Mouse (Mus musculus): ENCODE measurements around the gene Aatk. TPM values are rescaled to one million over a fixed set of nuclear protein-coding genes. Genes with fewer than 3 reads are reported as not detected.

The Aatk gene
- polyA plus RNA-seq, 1 experiment from 2014 or later = 32.2 TPM

DNA sequence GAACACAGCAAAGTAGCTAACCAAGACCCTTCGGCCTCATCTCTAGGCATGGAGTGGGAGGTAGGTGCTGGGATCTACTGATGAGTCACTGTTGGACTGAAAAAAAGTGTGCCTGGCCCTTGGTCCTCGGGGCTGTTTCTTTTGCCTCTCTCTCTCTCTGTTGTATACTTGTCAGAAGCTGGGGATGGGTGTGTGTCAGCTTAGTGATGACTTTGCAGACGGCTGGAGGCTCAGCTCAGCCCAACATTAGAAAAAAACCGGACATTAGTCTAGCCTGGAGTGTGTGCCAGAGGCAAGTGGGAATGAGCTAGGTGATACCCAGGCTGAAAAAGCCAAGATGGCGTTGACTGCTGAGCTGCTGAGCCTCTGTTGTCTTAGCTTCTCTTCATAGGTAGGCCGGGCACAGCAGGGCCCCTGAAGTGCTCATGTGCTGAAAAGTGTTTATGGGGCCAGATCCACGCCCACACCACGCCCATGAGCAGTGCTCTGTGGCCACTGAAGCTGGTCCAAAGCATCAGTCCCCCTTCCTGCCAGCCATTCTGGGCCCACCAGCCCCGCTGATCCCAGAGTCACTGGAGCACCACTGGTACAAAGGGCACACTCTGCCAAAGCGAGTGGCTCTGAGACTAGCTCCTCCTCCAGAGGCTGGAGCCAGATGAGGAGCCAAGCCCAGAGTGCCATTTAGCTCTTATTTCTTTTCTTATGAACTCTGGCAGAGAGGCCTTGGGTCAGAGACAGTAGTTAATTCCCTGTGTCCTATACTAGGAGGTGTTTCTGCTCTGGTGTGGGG lies 67.2 kb downstream of the Aatk start:
- Histone ChIP-seq H3K4me3 (ENCODE audit: low read depth, low read length) (no peak overlapping the region), H3K27ac (ENCODE audit: low read depth, low read length) (no peak overlapping the region), H3K36me3 (ENCODE audit: control insufficient read depth, insufficient read depth, low read length) (no peaks in the 10 kb centered on the region), H3K27me3 (ENCODE audit: control insufficient read depth, insufficient read depth, low read length) (no peaks in the 10 kb centered on the region), H3K9ac (replicated peaks; ENCODE audit: low read depth, low read length) (no peak overlapping the region), H3K9me3 (ENCODE audit: control insufficient read depth, low read length) (no peaks in the 10 kb centered on the region), H3K4me2 (ENCODE audit: low read depth, low read length) (no peak overlapping the region), H3K4me1 (ENCODE audit: control insufficient read depth, insufficient read depth, low read length) (no peaks in the 10 kb centered on the region)
- WGBS = 49% methylated on average over 10 of the region's 10 CpGs
- no peak for ATAC-seq (ENCODE audit: low read depth)

- H3K27me3 ChIP-seq (ENCODE audit: control insufficient read depth, insufficient read depth, low read length) = no peaks in the 10 kb centered on the region
- H3K4me3 ChIP-seq (ENCODE audit: low read depth, low read length) = no peak overlapping the region
- no peak overlapping the region for H3K4me2 ChIP-seq (ENCODE audit: low read depth, low read length)
- ATAC-seq (ENCODE audit: low read depth) = no peak
- H3K9ac ChIP-seq (replicated peaks; ENCODE audit: low read depth, low read length) = no peak overlapping the region
- H3K27ac ChIP-seq (ENCODE audit: low read depth, low read length) = no peak overlapping the region
- 92% methylated on average over 4 of the region's 4 CpGs for WGBS
- H3K4me1 ChIP-seq (ENCODE audit: control insufficient read depth, insufficient read depth, low read length) = no peaks in the 10 kb centered on the region
- no peaks in the 10 kb centered on the region for H3K9me3 ChIP-seq (ENCODE audit: control insufficient read depth, low read length)
- H3K36me3 ChIP-seq (ENCODE audit: control insufficient read depth, insufficient read depth, low read length) = no peaks in the 10 kb centered on the region
Measured at GRCm38 (mm10) chr11:119978701-119979100, 68.3 kb downstream of the Aatk start.

GRCm38 (mm10) chr11:119975739-119976501 lies 71.0 kb downstream of the Aatk start:
- 88% methylated on average over 8 of the region's 8 CpGs for WGBS
- no peak for ATAC-seq (ENCODE audit: low read depth)
- no peaks in the 10 kb centered on the region for H3K9me3 ChIP-seq (ENCODE audit: control insufficient read depth, low read length)
- no peak overlapping the region for H3K4me3 ChIP-seq (ENCODE audit: low read depth, low read length)
- no peaks in the 10 kb centered on the region for H3K27me3 ChIP-seq (ENCODE audit: control insufficient read depth, insufficient read depth, low read length)
- no peak overlapping the region for H3K27ac ChIP-seq (ENCODE audit: low read depth, low read length)
- H3K36me3 ChIP-seq (ENCODE audit: control insufficient read depth, insufficient read depth, low read length) = no peaks in the 10 kb centered on the region
- no peak overlapping the region for H3K9ac ChIP-seq (replicated peaks; ENCODE audit: low read depth, low read length)
- no peaks in the 10 kb centered on the region for H3K4me1 ChIP-seq (ENCODE audit: control insufficient read depth, insufficient read depth, low read length)
- H3K4me2 ChIP-seq (ENCODE audit: low read depth, low read length) = no peak overlapping the region

DNA sequence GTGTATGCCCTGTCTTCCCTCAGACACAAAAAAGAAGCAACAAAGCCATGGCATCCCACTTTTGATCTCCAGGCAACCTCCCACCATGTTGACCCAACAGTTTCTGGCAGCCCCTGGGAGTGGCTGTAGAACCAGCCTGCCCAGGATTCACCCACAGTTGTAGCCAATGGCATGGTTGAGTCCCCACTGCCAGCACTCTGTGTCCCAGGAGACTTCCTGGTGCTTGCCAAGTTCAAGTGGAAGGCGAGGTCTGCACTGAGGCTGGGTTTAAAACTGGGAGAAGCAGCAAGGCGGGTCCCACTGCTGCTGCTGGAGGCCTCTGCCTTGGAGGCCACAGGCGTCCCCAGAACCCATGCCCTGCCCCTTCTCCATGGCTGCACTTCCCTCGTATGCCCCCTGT lies 73.2 kb downstream of the Aatk start:
- H3K9me3 ChIP-seq (ENCODE audit: control insufficient read depth, low read length) = no peaks in the 10 kb centered on the region
- H3K27ac ChIP-seq (ENCODE audit: low read depth, low read length) = no peak overlapping the region
- no peaks in the 10 kb centered on the region for H3K27me3 ChIP-seq (ENCODE audit: control insufficient read depth, insufficient read depth, low read length)
- WGBS = 90% methylated on average over 4 of the region's 4 CpGs
- ATAC-seq (ENCODE audit: low read depth) = no peak
- H3K4me1 ChIP-seq (ENCODE audit: control insufficient read depth, insufficient read depth, low read length) = peaks cover 12% of the 10 kb centered on the region
- no peak overlapping the region for H3K4me3 ChIP-seq (ENCODE audit: low read depth, low read length)
- no peaks in the 10 kb centered on the region for H3K36me3 ChIP-seq (ENCODE audit: control insufficient read depth, insufficient read depth, low read length)
- H3K4me2 ChIP-seq (ENCODE audit: low read depth, low read length) = no peak overlapping the region
- H3K9ac ChIP-seq (replicated peaks; ENCODE audit: low read depth, low read length) = no peak overlapping the region

- Histone ChIP-seq H3K4me3 (ENCODE audit: low read depth, low read length) (no peak overlapping the region), H3K27me3 (ENCODE audit: control insufficient read depth, insufficient read depth, low read length) (no peaks in the 10 kb centered on the region), H3K9ac (replicated peaks; ENCODE audit: low read depth, low read length) (no peak overlapping the region), H3K36me3 (ENCODE audit: control insufficient read depth, insufficient read depth, low read length) (no peaks in the 10 kb centered on the region), H3K4me2 (ENCODE audit: low read depth, low read length) (no peak overlapping the region), H3K4me1 (ENCODE audit: control insufficient read depth, insufficient read depth, low read length) (peaks cover 16% of the 10 kb centered on the region), H3K9me3 (ENCODE audit: control insufficient read depth, low read length) (no peaks in the 10 kb centered on the region), H3K27ac (ENCODE audit: low read depth, low read length) (peak overlapping the region; percentile 11; the same call in 1 of the 2 replicates)
- 30% methylated on average over 12 of the region's 12 CpGs for WGBS
- ATAC-seq (ENCODE audit: low read depth) = peak; percentile 66; the same call in 1 of the 2 replicates
Measured at GRCm38 (mm10) chr11:119970021-119970851, 76.7 kb downstream of the Aatk start.

DNA sequence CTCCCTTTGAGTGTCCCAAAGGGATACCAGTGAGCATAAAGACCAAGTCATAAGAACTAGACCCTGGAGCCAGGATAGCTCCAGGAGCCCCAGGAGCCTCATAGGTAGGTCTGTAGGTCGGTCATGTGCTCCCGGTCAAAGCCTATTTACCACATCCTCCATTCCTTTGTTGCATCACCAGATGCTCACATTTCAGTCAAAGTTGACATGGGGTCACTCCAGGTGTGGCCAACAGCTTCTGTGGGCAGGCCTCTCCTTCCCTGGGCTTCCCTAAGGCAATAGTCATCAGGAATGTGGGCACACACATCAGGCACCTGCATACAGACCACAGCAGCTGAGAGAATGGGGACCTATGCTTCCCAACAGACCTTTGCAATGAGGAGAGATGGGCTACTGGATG lies 79.1 kb downstream of the Aatk start:
- WGBS = 92% methylated on average over 2 of the region's 2 CpGs
- Histone ChIP-seq H3K4me3 (ENCODE audit: low read depth, low read length) (no peak overlapping the region), H3K4me2 (ENCODE audit: low read depth, low read length) (no peak overlapping the region), H3K4me1 (ENCODE audit: control insufficient read depth, insufficient read depth, low read length) (peaks cover 16% of the 10 kb centered on the region), H3K27me3 (ENCODE audit: control insufficient read depth, insufficient read depth, low read length) (no peaks in the 10 kb centered on the region), H3K9ac (replicated peaks; ENCODE audit: low read depth, low read length) (no peak overlapping the region), H3K27ac (ENCODE audit: low read depth, low read length) (no peak overlapping the region), H3K36me3 (ENCODE audit: control insufficient read depth, insufficient read depth, low read length) (no peaks in the 10 kb centered on the region), H3K9me3 (ENCODE audit: control insufficient read depth, low read length) (no peaks in the 10 kb centered on the region)
- no peak for ATAC-seq (ENCODE audit: low read depth)

DNA sequence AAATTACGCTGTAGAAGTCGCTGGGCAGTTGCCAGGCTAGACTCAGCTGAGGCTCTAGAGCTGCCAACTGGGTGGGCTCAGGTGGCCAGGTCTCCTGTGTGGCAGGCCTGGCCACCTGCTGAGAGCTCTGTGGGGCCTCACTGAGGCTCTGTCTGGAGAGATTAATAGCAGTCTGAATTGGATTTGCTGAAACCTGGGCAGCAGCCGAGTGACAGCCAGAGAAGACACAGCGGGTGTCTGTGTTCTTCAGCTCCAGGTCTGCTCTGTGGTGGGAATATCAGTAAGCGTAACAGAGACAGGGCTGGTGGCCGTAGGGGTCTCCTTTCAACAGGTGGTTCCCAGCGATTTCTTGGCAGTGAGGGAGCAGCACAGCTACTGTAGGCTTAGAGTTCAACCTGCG lies 79.6 kb downstream of the Aatk start:
- H3K27me3 ChIP-seq (ENCODE audit: control insufficient read depth, insufficient read depth, low read length) = no peaks in the 10 kb centered on the region
- no peak overlapping the region for H3K27ac ChIP-seq (ENCODE audit: low read depth, low read length)
- H3K4me2 ChIP-seq (ENCODE audit: low read depth, low read length) = no peak overlapping the region
- no peaks in the 10 kb centered on the region for H3K9me3 ChIP-seq (ENCODE audit: control insufficient read depth, low read length)
- no peak for ATAC-seq (ENCODE audit: low read depth)
- peaks cover 16% of the 10 kb centered on the region for H3K4me1 ChIP-seq (ENCODE audit: control insufficient read depth, insufficient read depth, low read length)
- no peaks in the 10 kb centered on the region for H3K36me3 ChIP-seq (ENCODE audit: control insufficient read depth, insufficient read depth, low read length)
- no peak overlapping the region for H3K9ac ChIP-seq (replicated peaks; ENCODE audit: low read depth, low read length)
- H3K4me3 ChIP-seq (ENCODE audit: low read depth, low read length) = no peak overlapping the region
- 60% methylated on average over 8 of the region's 8 CpGs for WGBS

DNA sequence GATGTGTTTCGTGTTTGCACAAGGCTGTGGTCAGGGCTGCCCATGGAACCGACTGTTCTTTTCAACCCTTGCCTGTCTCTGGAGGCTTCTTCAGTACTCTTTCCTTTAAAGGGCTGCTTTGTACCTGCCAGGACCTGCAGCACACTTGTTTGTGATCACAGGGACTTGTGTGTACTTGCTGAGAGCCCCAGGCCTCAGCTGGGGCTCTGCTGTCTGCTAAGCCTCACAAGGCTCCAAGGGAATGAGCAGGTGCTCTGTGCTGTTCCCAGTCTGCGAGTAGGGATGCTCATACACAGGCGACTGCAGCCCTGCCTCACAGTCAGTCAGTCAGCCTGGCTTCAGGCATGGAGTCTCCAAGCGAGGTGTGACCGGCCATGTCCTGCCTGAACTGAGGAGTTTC lies 80.7 kb downstream of the Aatk start:
- no peak for ATAC-seq (ENCODE audit: low read depth)
- WGBS = 85% methylated on average over 6 of the region's 6 CpGs

More for the DNA sequence above, 80.7 kb downstream of the Aatk start:
- Histone ChIP-seq H3K9me3 (ENCODE audit: control insufficient read depth, low read length) (no peaks in the 10 kb centered on the region), H3K4me1 (ENCODE audit: control insufficient read depth, insufficient read depth, low read length) (peaks cover 16% of the 10 kb centered on the region), H3K27ac (ENCODE audit: low read depth, low read length) (no peak overlapping the region), H3K4me2 (ENCODE audit: low read depth, low read length) (no peak overlapping the region), H3K4me3 (ENCODE audit: low read depth, low read length) (no peak overlapping the region), H3K36me3 (ENCODE audit: control insufficient read depth, insufficient read depth, low read length) (no peaks in the 10 kb centered on the region), H3K27me3 (ENCODE audit: control insufficient read depth, insufficient read depth, low read length) (no peaks in the 10 kb centered on the region), H3K9ac (replicated peaks; ENCODE audit: low read depth, low read length) (no peak overlapping the region)
